Mouse (Mus musculus) B cell, adult 2 months (primary cell): ENCODE measurements at regions not wholly inside any gene's neighbourhood (a gene's known extent, or its start where the extent isn't known, plus 50 kb on each side); places are given as distances from the start of the nearest gene placed in this dataset.

Experiments used
- DNase-seq, 2 experiments: peaks; one replicate each; pipeline ENCODE4 v3.0.0; 2022

- no peak for DNase-seq
Observed at GRCm38 (mm10) chr16:93533205-93533604, 70.7 kb downstream of the Setd4 start.

GRCm38 (mm10) chr16:93531937-93532336, 71.9 kb downstream of the Setd4 start:
- DNase-seq, result no peak

GRCm38 (mm10) chr16:93522485-93522884, 81.4 kb downstream of the Setd4 start:
- no peak for DNase-seq

- DNase-seq, result no peak
Observed at GRCm38 (mm10) chr16:93520481-93520880, 83.4 kb downstream of the Setd4 start.

GRCm38 (mm10) chr16:93518620-93519019, 85.2 kb downstream of the Setd4 start:
- no peak for DNase-seq

GRCm38 (mm10) chr16:93516793-93517192, 87.1 kb downstream of the Setd4 start:
- no peak for DNase-seq

- DNase-seq, result no peak
Observed at GRCm38 (mm10) chr16:93515456-93515941, 88.4 kb downstream of the Setd4 start.

- no peak for DNase-seq
Observed at GRCm38 (mm10) chr16:93513616-93514041, 90.2 kb downstream of the Setd4 start.

GRCm38 (mm10) chr16:93511988-93512387, 91.9 kb downstream of the Setd4 start:
- DNase-seq, result no peak

GRCm38 (mm10) chr16:93511517-93511916, 92.3 kb downstream of the Setd4 start:
- no peak for DNase-seq

- DNase-seq, result no peak
Observed at GRCm38 (mm10) chr16:93498800-93499199, 105.1 kb downstream of the Setd4 start.

GRCm38 (mm10) chr16:93493337-93494002, 110.4 kb downstream of the Setd4 start:
- DNase-seq, result no peak

GRCm38 (mm10) chr16:93486646-93487550, 117.0 kb downstream of the Setd4 start:
- no peak for DNase-seq

- DNase-seq, result no peak
Observed at GRCm38 (mm10) chr16:93469957-93470356, 133.9 kb downstream of the Setd4 start.

- no peak for DNase-seq
Observed at GRCm38 (mm10) chr16:93465741-93466140, 138.1 kb downstream of the Setd4 start.

- no peak for DNase-seq
Observed at GRCm38 (mm10) chr16:93464898-93465297, 139.0 kb downstream of the Setd4 start.

GRCm38 (mm10) chr16:93463405-93463804, 140.5 kb downstream of the Setd4 start:
- no peak for DNase-seq

GRCm38 (mm10) chr16:93462286-93462610, 141.6 kb downstream of the Setd4 start:
- no peak for DNase-seq

- no peak for DNase-seq
Observed at GRCm38 (mm10) chr16:93461406-93462285, 142.2 kb downstream of the Setd4 start.

GRCm38 (mm10) chr16:93459497-93460240, 144.2 kb downstream of the Setd4 start:
- DNase-seq, result no peak

GRCm38 (mm10) chr16:93458598-93459496, 145.0 kb downstream of the Setd4 start:
- no peak for DNase-seq
